Mouse (Mus musculus) limb, embryonic 12.5 days (tissue): ENCODE data around the gene Creb5. TPM values are rescaled to one million over a fixed set of nuclear protein-coding genes. Genes with fewer than 3 reads are reported as not detected.

Experiments used
- ATAC-seq: fragments of 200-750 bp; cut with Nextera tagmentation; 2 replicates; pipeline ENCODE4 v1.8.0; 2017; ENCODE audit warnings: low read depth, moderate TSS enrichment; ENCODE audit not compliant: insufficient number of reproducible peaks, insufficient read depth, low FRiP score, low TSS enrichment
- H3K27ac ChIP-seq: fragments of 300-500 bp; sonication (generic); 2 replicates; pipeline ENCODE4 v1.5.1; 2016; ENCODE audit warnings: mild to moderate bottlenecking, moderate library complexity
- H3K27me3 ChIP-seq: fragments of 300-500 bp; sonication (generic); 2 replicates; pipeline ENCODE4 v1.6.1; 2016; ENCODE audit warnings: mild to moderate bottlenecking, moderate library complexity
- H3K36me3 ChIP-seq: fragments of 300-500 bp; sonication (generic); 2 replicates; pipeline ENCODE4 v1.6.1; 2016; ENCODE audit warnings: mild to moderate bottlenecking, moderate library complexity
- H3K4me1 ChIP-seq: fragments of 300-500 bp; sonication (generic); replicated peaks from 2 replicates; pipeline ENCODE4 v1.6.1; 2016
- H3K4me2 ChIP-seq: fragments of 300-500 bp; sonication (generic); 2 replicates; pipeline ENCODE4 v1.6.1; 2016; ENCODE audit warnings: mild to moderate bottlenecking, moderate library complexity
- H3K4me3 ChIP-seq: fragments of 300-500 bp; sonication (generic); replicated peaks from 2 replicates; pipeline ENCODE4 v1.5.1; 2016; ENCODE audit warnings: mild to moderate bottlenecking
- H3K9ac ChIP-seq: fragments of 300-500 bp; sonication (generic); replicated peaks from 2 replicates; pipeline ENCODE4 v1.6.1; 2016; ENCODE audit warnings: mild to moderate bottlenecking, moderate library complexity
- H3K9me3 ChIP-seq: fragments of 300-500 bp; sonication (generic); 2 replicates; pipeline ENCODE4 v1.6.1; 2016; ENCODE audit warnings: mild to moderate bottlenecking, moderate library complexity
- WGBS: fragments of 180-500 bp; shearing (Covaris S2); methylation state at CpG from one replicate; pipeline ENCODE4 v1.1.7; 2016; 5-methylcytosine and 5-hydroxymethylcytosine counted together
- polyA plus RNA-seq: library from polyadenylated mRNA; unstranded; fragments of >200 nt; fragmentation: Nextera tagmentation; extraction: Ambion mirVana; gene quantifications from 2 replicates; pipeline ENCODE4 v1.2.1, GENCODE M21; 2016

The Creb5 gene
- polyA plus RNA-seq, 1 experiment from 2014 or later: 84.2 TPM

GRCm38 (mm10) chr6:53666503-53666902 lies 379.4 kb downstream of the Creb5 start:
- Histone ChIP-seq H3K36me3 (no peaks in the 10 kb centered on the region; the same call in 1 of the 2 replicates), H3K27ac (no peak overlapping the region), H3K4me1 (peaks cover 29% of the 10 kb centered on the region), H3K27me3 (no peaks in the 10 kb centered on the region), H3K9ac (no peak overlapping the region), H3K4me2 (no peak overlapping the region), H3K9me3 (no peaks in the 10 kb centered on the region), H3K4me3 (no peak overlapping the region)
- ATAC-seq: no peak
- WGBS: 69% methylated on average over 5 of the region's 5 CpGs

DNA sequence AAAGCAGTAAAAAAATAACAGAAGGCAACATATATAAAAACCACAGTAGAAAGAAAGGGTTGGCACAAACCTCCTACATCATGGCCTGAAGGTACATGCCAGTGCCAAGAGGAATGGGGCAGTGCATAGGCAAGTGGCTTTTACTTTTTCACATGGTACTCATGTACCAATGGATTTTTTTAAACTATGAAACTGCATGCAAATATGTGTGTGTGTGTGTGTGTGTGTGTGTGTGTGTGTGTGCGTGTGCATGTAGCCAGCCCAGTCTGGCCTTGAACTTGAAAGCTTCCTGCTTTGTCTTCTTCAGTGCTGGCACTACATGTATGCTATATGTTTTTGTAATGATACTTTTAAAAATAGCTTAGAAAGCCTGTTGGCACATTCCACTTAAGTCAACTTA lies 391.2 kb downstream of the Creb5 start:
- H3K36me3 ChIP-seq: peaks cover 12% of the 10 kb centered on the region; the same call in 1 of the 2 replicates
- H3K27ac ChIP-seq: no peak overlapping the region
- H3K4me2 ChIP-seq: no peak overlapping the region
- H3K9me3 ChIP-seq: no peaks in the 10 kb centered on the region
- no peak overlapping the region for H3K9ac ChIP-seq
- H3K4me3 ChIP-seq: no peak overlapping the region
- 89% methylated on average over 1 of the region's 1 CpGs for WGBS
- no peaks in the 10 kb centered on the region for H3K27me3 ChIP-seq
- H3K4me1 ChIP-seq: peaks cover 50% of the 10 kb centered on the region
- ATAC-seq: no peak

DNA sequence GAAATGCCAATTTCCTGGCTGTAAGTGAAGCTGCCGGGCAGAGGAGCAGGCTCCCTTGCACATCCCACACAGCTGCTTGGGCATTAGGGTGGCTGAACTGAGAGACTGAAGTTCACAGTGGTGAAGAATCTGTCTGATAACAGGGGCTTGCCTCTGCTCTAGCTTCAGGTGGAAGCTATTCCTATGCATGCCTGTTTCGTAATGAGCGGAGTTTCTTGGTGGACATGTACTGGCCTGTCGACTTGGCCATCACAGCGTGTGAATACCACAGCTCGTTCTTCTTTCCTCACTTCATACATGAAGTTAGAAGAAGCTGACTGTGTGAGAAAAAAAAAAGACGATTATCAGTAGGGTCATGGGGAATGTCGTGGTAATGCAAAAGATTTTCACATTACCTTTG lies 393.0 kb downstream of the Creb5 start:
- peaks cover 54% of the 10 kb centered on the region for H3K4me1 ChIP-seq
- H3K9me3 ChIP-seq: no peaks in the 10 kb centered on the region
- no peak overlapping the region for H3K27ac ChIP-seq
- no peak for ATAC-seq
- 93% methylated on average over 8 of the region's 8 CpGs for WGBS
- no peak overlapping the region for H3K9ac ChIP-seq
- no peak overlapping the region for H3K4me2 ChIP-seq
- no peak overlapping the region for H3K4me3 ChIP-seq
- no peaks in the 10 kb centered on the region for H3K27me3 ChIP-seq
- H3K36me3 ChIP-seq: peaks cover 17% of the 10 kb centered on the region

GRCm38 (mm10) chr6:53684416-53684815 lies 397.3 kb downstream of the Creb5 start:
- Histone ChIP-seq H3K36me3 (peaks cover 35% of the 10 kb centered on the region), H3K9ac (no peak overlapping the region), H3K27ac (peak overlapping the region; percentile 74), H3K4me2 (no peak overlapping the region), H3K4me1 (peaks cover 49% of the 10 kb centered on the region), H3K9me3 (no peaks in the 10 kb centered on the region), H3K27me3 (no peaks in the 10 kb centered on the region), H3K4me3 (no peak overlapping the region)
- peak; percentile 18; the same call in 1 of the 2 replicates for ATAC-seq
- WGBS: 65% methylated on average over 2 of the region's 2 CpGs

GRCm38 (mm10) chr6:53685323-53685722 lies 398.3 kb downstream of the Creb5 start:
- no peaks in the 10 kb centered on the region for H3K27me3 ChIP-seq
- no peaks in the 10 kb centered on the region for H3K9me3 ChIP-seq
- no peak for ATAC-seq
- no peak overlapping the region for H3K9ac ChIP-seq
- peaks cover 38% of the 10 kb centered on the region for H3K36me3 ChIP-seq
- no peak overlapping the region for H3K4me2 ChIP-seq
- H3K4me3 ChIP-seq: no peak overlapping the region
- H3K27ac ChIP-seq: peak overlapping the region; percentile 14; the same call in 1 of the 2 replicates
- 79% methylated on average over 14 of the region's 14 CpGs for WGBS
- H3K4me1 ChIP-seq: peaks cover 51% of the 10 kb centered on the region

GRCm38 (mm10) chr6:53688762-53689477 lies 401.9 kb downstream of the Creb5 start:
- ATAC-seq: no peak

DNA sequence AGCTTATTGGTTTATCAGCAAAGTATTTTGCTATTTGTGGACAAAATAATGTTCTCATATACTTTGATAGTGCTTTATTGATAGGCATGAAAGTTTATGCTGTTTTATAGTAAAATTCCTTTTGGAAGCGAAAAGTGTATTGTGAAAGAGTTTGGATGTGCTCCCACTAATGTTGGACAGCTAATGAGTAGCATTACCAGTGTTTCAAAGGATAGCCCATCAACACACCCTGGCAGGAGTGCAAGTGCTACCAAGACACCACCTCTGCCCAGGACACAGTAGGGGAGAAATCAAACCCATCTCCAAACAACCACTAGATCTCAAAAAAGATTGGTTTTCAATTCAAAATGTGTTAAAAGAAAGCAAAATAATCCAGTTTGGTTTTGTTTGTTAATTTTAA lies 403.9 kb downstream of the Creb5 start:
- peaks cover 30% of the 10 kb centered on the region for H3K36me3 ChIP-seq
- H3K4me2 ChIP-seq: no peak overlapping the region
- no peak overlapping the region for H3K9ac ChIP-seq
- H3K9me3 ChIP-seq: no peaks in the 10 kb centered on the region
- WGBS: 89% methylated on average over 1 of the region's 1 CpGs
- no peak for ATAC-seq
- H3K27me3 ChIP-seq: no peaks in the 10 kb centered on the region
- no peak overlapping the region for H3K4me3 ChIP-seq
- H3K4me1 ChIP-seq: peaks cover 45% of the 10 kb centered on the region
- H3K27ac ChIP-seq: no peak overlapping the region

More at GRCm38 (mm10) chr6:53688762-53689477, 401.9 kb downstream of the Creb5 start:
- Histone ChIP-seq H3K36me3 (peaks cover 41% of the 10 kb centered on the region), H3K27me3 (no peaks in the 10 kb centered on the region), H3K9me3 (no peaks in the 10 kb centered on the region), H3K4me2 (no peak overlapping the region), H3K4me3 (no peak overlapping the region), H3K27ac (peak overlapping the region; percentile 72), H3K4me1 (peaks cover 43% of the 10 kb centered on the region), H3K9ac (no peak overlapping the region; the same call in 1 of the 2 replicates)
- 22% methylated on average over 7 of the region's 7 CpGs for WGBS

GRCm38 (mm10) chr6:53695216-53695615 lies 408.1 kb downstream of the Creb5 start:
- peaks cover 52% of the 10 kb centered on the region for H3K4me1 ChIP-seq

DNA sequence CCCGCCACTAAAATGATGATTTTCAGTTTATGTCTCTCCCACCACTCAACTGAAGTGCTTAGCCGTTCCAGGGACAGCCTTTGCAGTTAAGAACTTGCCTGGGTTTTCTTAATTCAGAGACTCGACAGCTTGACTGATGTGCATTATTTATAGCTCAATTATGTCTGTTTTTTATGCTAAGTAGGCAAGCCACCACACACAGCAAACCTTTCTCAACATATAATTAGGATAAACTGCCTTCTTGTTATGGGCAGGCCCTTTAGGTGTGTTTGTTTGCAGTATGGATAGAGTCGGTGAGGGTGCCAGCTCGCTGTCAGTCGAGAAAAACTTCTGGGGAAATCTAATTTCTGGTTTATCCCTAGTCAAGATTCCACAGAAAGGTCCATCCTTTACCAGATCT lies 409.4 kb downstream of the Creb5 start:
- no peak for ATAC-seq
- Histone ChIP-seq H3K4me1 (peaks cover 52% of the 10 kb centered on the region), H3K27ac (no peak overlapping the region), H3K9ac (no peak overlapping the region), H3K36me3 (peaks cover 25% of the 10 kb centered on the region), H3K27me3 (no peaks in the 10 kb centered on the region), H3K4me2 (no peak overlapping the region), H3K9me3 (no peaks in the 10 kb centered on the region), H3K4me3 (no peak overlapping the region)
- 50% methylated on average over 6 of the region's 6 CpGs for WGBS

More at GRCm38 (mm10) chr6:53695216-53695615, 408.1 kb downstream of the Creb5 start:
- Histone ChIP-seq H3K9me3 (no peaks in the 10 kb centered on the region), H3K27ac (peak overlapping the region; percentile 60), H3K36me3 (peaks cover 25% of the 10 kb centered on the region), H3K9ac (no peak overlapping the region), H3K4me3 (no peak overlapping the region), H3K4me2 (no peak overlapping the region), H3K27me3 (no peaks in the 10 kb centered on the region)
- 37% methylated on average over 9 of the region's 9 CpGs for WGBS
- ATAC-seq: peak; percentile 42; the same call in 1 of the 2 replicates

- H3K9ac ChIP-seq: no peak overlapping the region
- 74% methylated on average over 6 of the region's 6 CpGs for WGBS
- H3K4me2 ChIP-seq: no peak overlapping the region
- H3K27ac ChIP-seq: no peak overlapping the region
- H3K36me3 ChIP-seq: peaks cover 25% of the 10 kb centered on the region
- H3K27me3 ChIP-seq: no peaks in the 10 kb centered on the region
- H3K4me3 ChIP-seq: no peak overlapping the region
- ATAC-seq: no peak
- H3K9me3 ChIP-seq: no peaks in the 10 kb centered on the region
- H3K4me1 ChIP-seq: peaks cover 52% of the 10 kb centered on the region
Observed at GRCm38 (mm10) chr6:53696921-53697320, 409.9 kb downstream of the Creb5 start.

DNA sequence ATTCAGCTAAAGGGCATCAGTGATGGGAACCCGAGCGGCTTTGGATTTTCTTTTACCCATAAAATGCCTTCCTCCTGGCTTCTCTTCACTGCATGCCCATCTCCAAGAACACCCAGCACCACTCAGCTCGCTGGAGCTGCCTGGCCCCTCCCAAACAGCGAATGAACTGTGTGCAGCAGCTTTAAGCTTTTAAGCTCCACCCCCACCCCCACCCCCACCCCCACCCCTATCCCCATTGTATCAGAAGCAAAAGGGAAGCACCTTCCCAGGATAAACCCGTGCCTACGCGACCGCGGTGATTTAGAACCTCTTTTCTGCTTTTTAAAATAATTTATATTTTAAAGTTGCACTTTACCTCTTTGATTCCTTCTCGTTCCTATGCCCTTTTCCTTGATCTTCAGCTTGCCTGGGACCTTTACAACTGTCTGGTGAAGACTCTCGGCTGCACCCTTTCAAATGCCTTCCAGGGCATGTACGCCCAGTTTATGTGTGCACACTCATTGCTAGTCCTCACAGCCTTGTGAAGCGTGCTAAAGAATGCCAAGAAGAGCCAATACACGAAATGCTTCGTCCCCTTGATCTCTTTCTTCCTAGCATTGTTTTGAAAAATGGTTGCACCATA lies 411.2 kb downstream of the Creb5 start:
- WGBS: 12% methylated on average over 15 of the region's 15 CpGs
- Histone ChIP-seq H3K4me1 (peaks cover 48% of the 10 kb centered on the region), H3K36me3 (peaks cover 18% of the 10 kb centered on the region), H3K9ac (no peak overlapping the region), H3K27ac (peak overlapping the region; percentile 30; the same call in 1 of the 2 replicates), H3K27me3 (no peaks in the 10 kb centered on the region), H3K9me3 (no peaks in the 10 kb centered on the region), H3K4me2 (peak overlapping the region; percentile 35), H3K4me3 (no peak overlapping the region)
- ATAC-seq: no peak
